Mouse (Mus musculus) embryonic facial prominence, embryonic 14.5 days (tissue): Measurements from ENCODE around the gene Olfr1324. TPM values are rescaled to one million over a fixed set of nuclear protein-coding genes. Genes with fewer than 3 reads are reported as not detected.
"Not testable (repeated sequence)": the region's sequence is repeated elsewhere in the genome, so short reads cannot be mapped to it uniquely, and the experiment has no call there.

ENCODE experiments used
- ATAC-seq: fragments of 200-750 bp; cut with Nextera tagmentation; 2 replicates; pipeline ENCODE4 v1.8.0; 2017; ENCODE audit warnings: low read depth, moderate number of reproducible peaks, moderate TSS enrichment
- DNase-seq: peaks from one replicate; pipeline ENCODE4 v3.0.0-alpha.2; 2015; ENCODE audit warnings: low spot score
- H3K27ac ChIP-seq: fragments of 300-500 bp; sonication (generic); replicated peaks from 2 replicates; pipeline ENCODE4 v1.5.1; 2014; ENCODE audit warnings: low read depth, mild to moderate bottlenecking, low read length, moderate library complexity
- H3K27me3 ChIP-seq: fragments of 300-500 bp; sonication (generic); replicated peaks from 2 replicates; pipeline ENCODE4 v1.6.1; 2014; ENCODE audit warnings: low read length; ENCODE audit not compliant: control insufficient read depth, insufficient read depth
- H3K36me3 ChIP-seq: fragments of 300-500 bp; sonication (generic); 2 replicates; pipeline ENCODE4 v1.6.1; 2014; ENCODE audit warnings: low read length, mixed read lengths; ENCODE audit not compliant: control insufficient read depth, insufficient read depth
- H3K4me1 ChIP-seq: fragments of 300-500 bp; sonication (generic); 2 replicates; pipeline ENCODE4 v1.6.1; 2014; ENCODE audit warnings: antibody characterized with exemption, low read length; ENCODE audit not compliant: control insufficient read depth, insufficient read depth
- H3K4me2 ChIP-seq: fragments of 300-500 bp; sonication (generic); 2 replicates; pipeline ENCODE4 v1.6.1; 2014; ENCODE audit warnings: low read depth, mild to moderate bottlenecking, low read length, moderate library complexity, mixed read lengths
- H3K4me3 ChIP-seq: fragments of 300-500 bp; sonication (generic); 2 replicates; pipeline ENCODE4 v1.5.1; 2014; ENCODE audit warnings: low read depth, mild to moderate bottlenecking, low read length
- H3K9ac ChIP-seq: fragments of 300-500 bp; sonication (generic); 2 replicates; pipeline ENCODE4 v1.6.1; 2014; ENCODE audit warnings: low read depth, mild to moderate bottlenecking, low read length, moderate library complexity, mixed read lengths
- H3K9me3 ChIP-seq: fragments of 300-500 bp; sonication (generic); 2 replicates; pipeline ENCODE4 v1.6.1; 2016; ENCODE audit warnings: low read length; ENCODE audit not compliant: control insufficient read depth
- WGBS: fragments of 180-500 bp; shearing (Covaris S2); extraction: QIAGEN DNeasy Blood & Tissue Kit; methylation state at CpG from one replicate; pipeline ENCODE4 v1.1.7; 2014; 5-methylcytosine and 5-hydroxymethylcytosine counted together
- polyA plus RNA-seq: library from polyadenylated mRNA; unstranded; fragments of >200 nt; fragmentation: Nextera tagmentation; extraction: Ambion mirVana; gene quantifications from 2 replicates; pipeline ENCODE4 v1.2.1, GENCODE M21; 2014

Olfr1324 gene
- not detected in 2 replicates for polyA plus RNA-seq

DNA sequence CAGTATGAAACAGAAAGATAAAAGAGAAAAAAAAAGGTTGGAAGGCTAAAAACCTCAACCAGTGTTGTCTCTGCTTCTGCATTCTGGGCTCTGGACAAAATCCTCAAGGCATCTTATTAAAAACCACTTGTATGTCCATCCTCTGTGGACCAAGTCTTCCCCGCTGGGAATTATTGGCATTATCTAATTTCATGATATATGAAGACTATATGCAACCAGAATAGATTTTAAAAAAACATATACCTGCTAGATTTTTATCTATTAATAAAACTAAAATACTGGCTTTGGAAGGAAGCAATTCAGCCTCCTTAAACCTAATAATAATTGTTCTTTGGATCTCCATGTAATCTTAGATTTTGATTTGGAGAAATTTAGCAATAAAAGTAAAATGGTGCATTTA, at the start of gene Olfr1324:
Gene Olfr1324 (minus strand): TSS at position 101 of the 400 bp plus-strand sequence.
- no peaks in the 10 kb centered on the region for H3K4me1 ChIP-seq
- no peaks in the 10 kb centered on the region for H3K27me3 ChIP-seq
- no peak within 1 kb of the TSS for H3K4me3 ChIP-seq
- ATAC-seq: no peak
- no peak within 1 kb of the TSS for H3K9ac ChIP-seq
- DNase-seq: no peak
- no peak within 1 kb of the TSS for H3K4me2 ChIP-seq
- H3K27ac ChIP-seq: no peak within 1 kb of the TSS
- H3K9me3 ChIP-seq: no peaks in the 10 kb centered on the region
- 86% methylated on average over 1 of the region's 1 CpGs for WGBS
- no peaks in the 10 kb centered on the region for H3K36me3 ChIP-seq

DNA sequence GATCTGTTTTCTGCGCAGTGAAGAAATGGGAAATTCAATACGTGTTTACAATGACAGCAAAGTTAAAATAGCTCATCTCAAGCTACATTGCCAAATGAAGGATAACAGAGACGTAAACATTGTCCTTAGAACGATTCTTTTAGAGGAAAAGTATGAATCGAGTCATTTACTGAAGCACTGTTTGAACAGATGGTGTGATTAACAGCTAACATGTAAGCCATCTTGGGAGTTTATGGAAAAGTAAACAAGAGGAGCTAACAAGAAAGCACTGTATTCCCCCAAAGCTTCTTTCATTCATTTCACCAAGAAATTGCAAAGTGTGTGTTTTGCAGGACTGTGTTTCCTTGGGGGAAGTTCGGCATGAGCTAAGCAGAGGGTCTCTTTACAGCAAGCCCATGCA, 42.0 kb upstream of the Olfr1324 start:
- H3K9ac ChIP-seq, H3K4me1 ChIP-seq, ATAC-seq, H3K36me3 ChIP-seq, H3K9me3 ChIP-seq, H3K4me2 ChIP-seq, H3K4me3 ChIP-seq, DNase-seq, H3K27ac ChIP-seq, H3K27me3 ChIP-seq: not testable (repeated sequence)
- 59% methylated on average over 6 of the region's 6 CpGs for WGBS

DNA sequence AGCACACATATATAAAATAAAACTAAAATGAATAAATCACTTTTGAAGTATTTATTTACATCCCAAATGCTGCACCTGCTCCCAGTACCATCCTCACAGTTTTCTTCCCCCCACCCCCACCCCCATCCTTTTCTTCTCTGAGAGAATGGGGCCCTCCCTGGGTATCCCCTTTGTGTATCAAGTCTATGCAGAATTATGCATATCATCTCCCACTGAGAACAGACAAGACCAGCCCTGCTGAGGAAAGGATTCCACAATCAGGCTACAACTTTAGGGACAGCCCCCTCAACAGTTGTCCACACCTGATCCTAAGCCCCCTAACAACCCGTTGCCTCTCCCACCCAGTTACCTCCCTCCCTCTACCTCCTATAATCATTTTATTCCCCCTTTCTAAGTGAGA, 27.8 kb upstream of the Olfr1324 start:
- whole genome bisulfite sequencing: 29% methylated on average over 1 of the region's 1 CpGs
- Histone ChIP-seq H3K27me3 (no peaks in the 10 kb centered on the region), H3K9ac (no peak overlapping the region), H3K4me2 (no peak overlapping the region), H3K36me3 (no peaks in the 10 kb centered on the region), H3K4me3 (no peak overlapping the region), H3K27ac (no peak overlapping the region), H3K4me1 (no peaks in the 10 kb centered on the region), H3K9me3 (no peaks in the 10 kb centered on the region)
- no peak for DNase-seq
- ATAC-seq: no peak

DNA sequence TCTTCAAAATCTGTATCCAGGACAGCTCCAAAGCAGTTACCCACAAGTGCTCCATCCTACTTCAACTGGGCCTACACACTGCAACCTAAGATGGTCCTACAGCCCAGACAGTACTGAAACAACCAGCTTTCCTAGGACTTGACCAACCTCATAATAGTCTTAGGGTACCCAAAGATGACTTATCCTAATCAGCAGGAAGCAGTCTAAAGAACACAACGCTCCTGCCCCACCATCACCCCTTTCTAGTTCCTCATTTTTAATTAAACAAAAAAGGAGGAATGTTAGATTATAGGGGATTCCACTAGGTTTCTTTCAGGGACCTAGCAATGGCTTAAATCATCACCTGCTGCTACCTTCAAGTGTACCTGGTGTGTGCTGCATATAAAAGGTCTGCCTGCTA, 15.1 kb upstream of the Olfr1324 start:
- Histone ChIP-seq H3K36me3 (no peaks in the 10 kb centered on the region), H3K4me2 (no peak overlapping the region), H3K4me3 (no peak overlapping the region), H3K4me1 (no peaks in the 10 kb centered on the region), H3K27ac (no peak overlapping the region), H3K27me3 (no peaks in the 10 kb centered on the region), H3K9ac (no peak overlapping the region), H3K9me3 (no peaks in the 10 kb centered on the region)
- WGBS: 57% methylated on average over 1 of the region's 1 CpGs
- DNase-seq (no peak), ATAC-seq (no peak)

DNA sequence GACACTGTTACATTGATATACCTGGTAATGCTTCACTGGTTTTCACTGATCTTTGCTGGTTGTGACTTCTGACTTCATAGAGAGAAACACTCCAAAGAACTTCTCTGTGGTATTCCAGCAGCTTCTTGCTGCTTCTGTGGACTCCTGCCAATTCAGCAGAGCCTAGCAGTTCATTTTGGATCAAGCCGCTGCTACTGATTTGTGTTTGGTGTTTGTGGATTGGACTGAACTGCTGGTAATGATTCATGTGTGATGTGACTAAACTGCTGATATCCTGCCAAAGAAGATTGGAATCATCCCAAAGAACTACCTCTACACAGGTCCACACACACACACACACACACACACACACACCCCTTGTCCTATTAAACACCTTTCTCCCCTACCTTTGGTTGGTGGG, 14.4 kb upstream of the Olfr1324 start:
- no peaks in the 10 kb centered on the region for H3K4me1 ChIP-seq
- no peak for ATAC-seq
- no peak overlapping the region for H3K4me2 ChIP-seq
- DNase-seq: peak; percentile 1
- H3K9me3 ChIP-seq: no peaks in the 10 kb centered on the region
- no peak overlapping the region for H3K9ac ChIP-seq
- H3K27ac ChIP-seq: no peak overlapping the region
- no peak overlapping the region for H3K4me3 ChIP-seq
- H3K36me3 ChIP-seq: no peaks in the 10 kb centered on the region
- H3K27me3 ChIP-seq: no peaks in the 10 kb centered on the region
- WGBS: 67% methylated on average over 1 of the region's 1 CpGs

DNA sequence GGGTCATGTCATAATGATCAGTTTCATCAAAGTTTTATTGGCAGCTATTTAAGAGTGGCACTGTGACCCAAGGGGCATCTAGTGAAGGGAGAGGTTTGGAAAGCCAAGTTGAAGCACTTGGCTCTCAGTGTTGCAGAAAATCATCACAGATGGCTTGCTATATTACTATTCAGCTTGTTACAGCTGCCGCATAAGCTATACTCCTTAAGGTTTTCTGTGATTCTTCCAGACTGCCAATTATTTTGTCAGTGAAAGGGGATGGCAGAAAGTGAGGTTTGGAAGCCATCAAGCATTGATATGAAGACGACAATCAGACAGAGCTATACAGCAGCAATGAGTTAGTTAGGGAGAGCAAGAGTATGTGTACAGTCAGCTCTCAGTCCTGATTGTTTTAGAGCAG, 4.2 kb upstream of the Olfr1324 start:
- WGBS: 77% methylated on average over 2 of the region's 2 CpGs
- Histone ChIP-seq H3K36me3 (no peaks in the 10 kb centered on the region), H3K4me1 (no peaks in the 10 kb centered on the region), H3K4me3 (no peak overlapping the region), H3K27ac (no peak overlapping the region), H3K27me3 (no peaks in the 10 kb centered on the region), H3K9ac (no peak overlapping the region), H3K4me2 (no peak overlapping the region), H3K9me3 (no peaks in the 10 kb centered on the region)
- DNase-seq (no peak), ATAC-seq (no peak)

DNA sequence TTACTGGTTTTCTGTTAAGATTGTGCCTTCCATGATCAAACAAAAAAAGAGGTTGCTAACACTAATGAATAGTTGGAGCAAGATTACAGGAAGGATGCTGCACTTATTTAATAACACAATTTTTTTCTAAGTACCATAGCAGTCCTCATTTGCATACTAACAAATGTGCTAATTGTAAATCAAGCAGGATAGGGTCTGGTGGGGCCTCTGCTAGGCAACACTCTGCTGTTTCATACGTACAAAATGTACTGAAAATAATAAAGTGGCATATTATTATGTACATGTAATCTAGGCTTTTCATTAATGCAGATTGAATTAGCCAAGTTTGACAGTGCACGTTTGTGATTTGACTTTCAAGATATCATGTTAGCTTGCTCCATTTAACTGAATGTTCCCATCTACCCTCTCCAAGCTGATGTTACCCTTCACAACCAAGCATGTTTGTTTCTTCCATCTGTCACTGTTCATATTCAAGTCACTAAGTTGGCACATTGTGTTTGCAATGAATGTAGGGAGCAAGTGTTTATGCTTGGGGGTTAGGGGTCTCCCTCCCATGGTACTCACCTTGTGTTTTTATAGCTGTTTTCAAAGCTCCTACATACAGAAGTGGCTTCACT, 478 bp downstream of the Olfr1324 start:
- Histone ChIP-seq H3K4me3 (no peak overlapping the region), H3K9ac (no peak overlapping the region), H3K36me3 (no peaks in the 10 kb centered on the region), H3K27me3 (no peaks in the 10 kb centered on the region), H3K4me1 (no peaks in the 10 kb centered on the region), H3K9me3 (no peaks in the 10 kb centered on the region), H3K27ac (no peak overlapping the region), H3K4me2 (no peak overlapping the region)
- DNase-seq: no peak
- WGBS: 43% methylated on average over 2 of the region's 2 CpGs
- ATAC-seq: no peak

DNA sequence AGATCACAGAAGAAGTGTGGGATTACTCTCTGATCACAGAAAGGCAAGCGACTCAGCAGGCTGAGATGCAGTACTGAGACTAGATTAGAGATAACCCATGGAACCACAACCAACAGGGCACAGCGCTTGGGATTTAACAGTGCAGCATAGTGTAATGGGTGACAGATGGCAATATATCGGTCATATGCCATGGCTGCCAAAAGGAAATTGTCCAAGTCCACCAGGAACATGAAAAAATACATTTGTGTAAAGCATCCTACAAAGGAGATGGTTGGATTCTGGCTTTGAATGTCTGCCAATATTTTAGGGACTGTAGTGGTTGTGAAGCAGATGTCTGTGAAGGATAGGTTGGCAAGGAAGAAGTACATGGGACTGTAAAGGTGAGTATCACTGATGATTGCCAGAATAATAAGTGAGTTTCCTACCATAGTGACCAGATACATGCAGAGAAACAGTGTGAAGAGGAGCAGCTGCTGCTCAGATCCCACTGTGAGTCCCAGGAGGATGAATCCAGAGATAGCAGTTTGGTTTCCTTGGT, 2.3 kb downstream of the Olfr1324 start:
- H3K27me3 ChIP-seq: no peaks in the 10 kb centered on the region
- no peak overlapping the region for H3K4me3 ChIP-seq
- no peaks in the 10 kb centered on the region for H3K36me3 ChIP-seq
- ATAC-seq (no peak), DNase-seq (no peak)
- H3K27ac ChIP-seq: no peak overlapping the region
- no peak overlapping the region for H3K9ac ChIP-seq
- H3K9me3 ChIP-seq: no peaks in the 10 kb centered on the region
- 92% methylated on average over 3 of the region's 3 CpGs for WGBS
- H3K4me2 ChIP-seq: no peak overlapping the region
- no peaks in the 10 kb centered on the region for H3K4me1 ChIP-seq

DNA sequence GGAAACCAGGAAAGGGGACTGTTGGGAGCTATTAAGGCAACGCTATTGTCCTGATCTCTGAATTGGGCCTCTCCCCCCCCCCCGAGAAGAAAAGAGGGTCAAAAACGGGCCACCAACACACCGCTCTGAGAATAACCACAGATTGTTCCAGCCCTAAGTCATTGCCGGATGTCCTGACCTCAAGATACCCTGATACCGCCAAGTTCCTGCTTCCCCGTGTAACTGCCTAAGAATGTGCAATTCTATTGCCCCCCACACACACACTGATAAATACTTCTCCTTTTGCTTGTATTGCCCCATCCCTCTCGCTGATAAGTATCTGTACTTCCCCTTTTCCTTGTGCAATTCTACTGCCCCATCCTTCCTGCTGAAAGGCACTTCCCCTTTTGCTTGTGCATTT, 17.9 kb downstream of the Olfr1324 start:
- DNase-seq, H3K9ac ChIP-seq, H3K36me3 ChIP-seq, H3K4me1 ChIP-seq, H3K9me3 ChIP-seq, H3K27ac ChIP-seq, H3K4me3 ChIP-seq, H3K4me2 ChIP-seq, ATAC-seq, H3K27me3 ChIP-seq: not testable (repeated sequence)
- 95% methylated on average over 5 of the region's 8 CpGs for WGBS
